Mouse (Mus musculus) liver, postnatal 0 days (tissue): ENCODE results near the gene Unc13a. TPM values are rescaled to one million over a fixed set of nuclear protein-coding genes. Genes with fewer than 3 reads are reported as not detected.
A peak's percentile ranks its signal among the peaks of the same experiment; 100 is the strongest.

Experiments used
- ATAC-seq: fragments of 200-750 bp; cut with Nextera tagmentation; 2 replicates; pipeline ENCODE4 v1.8.0; 2017; ENCODE audit warnings: mild to moderate bottlenecking, moderate library complexity
- DNase-seq: peaks from one replicate; pipeline ENCODE4 v3.0.0-alpha.2; 2016
- H3K27ac ChIP-seq: fragments of 300-500 bp; sonication (generic); 2 replicates; pipeline ENCODE4 v1.5.1; 2014; ENCODE audit warnings: antibody characterized with exemption, moderate library complexity, mild to moderate bottlenecking, low read depth
- H3K27me3 ChIP-seq: fragments of 300-500 bp; sonication (generic); 2 replicates; pipeline ENCODE4 v1.6.1; 2014; ENCODE audit warnings: low read length, control low read depth, mixed read lengths; ENCODE audit not compliant: insufficient read depth
- H3K36me3 ChIP-seq: fragments of 300-500 bp; sonication (generic); replicated peaks from 2 replicates; pipeline ENCODE4 v1.6.1; 2014; ENCODE audit warnings: mild to moderate bottlenecking, control low read depth, low read length, moderate library complexity, mixed read lengths; ENCODE audit not compliant: insufficient read depth
- H3K4me1 ChIP-seq: fragments of 300-500 bp; sonication (generic); 2 replicates; pipeline ENCODE4 v1.6.1; 2014; ENCODE audit warnings: antibody characterized with exemption, mild to moderate bottlenecking, control low read depth; ENCODE audit not compliant: insufficient read depth
- H3K4me2 ChIP-seq: fragments of 300-500 bp; sonication (generic); 2 replicates; pipeline ENCODE4 v1.6.1; 2014; ENCODE audit warnings: low read depth, mild to moderate bottlenecking, low read length, moderate library complexity, mixed read lengths
- H3K4me3 ChIP-seq: fragments of 300-500 bp; sonication (generic); 2 replicates; pipeline ENCODE4 v1.5.1; 2014; ENCODE audit warnings: low read depth, low read length
- H3K9ac ChIP-seq: fragments of 300-500 bp; sonication (generic); replicated peaks from 2 replicates; pipeline ENCODE4 v1.6.1; 2014; ENCODE audit warnings: mild to moderate bottlenecking, moderate library complexity
- H3K9me3 ChIP-seq: fragments of 300-500 bp; sonication (generic); 2 replicates; pipeline ENCODE4 v1.6.1; 2016; ENCODE audit warnings: mild to moderate bottlenecking, control low read depth, low read length, mixed read lengths
- CTCF ChIP-seq: sonication (generic); IDR thresholded peaks from 2 replicates; pipeline ENCODE4 v1.5.1; 2016; ENCODE audit warnings: antibody characterized with exemption, low read depth
- EP300 ChIP-seq: IDR thresholded peaks from 2 replicates; pipeline ENCODE4 v1.6.1; 2016; ENCODE audit warnings: antibody characterized with exemption, low read depth, mild to moderate bottlenecking
- WGBS: fragments of 180-500 bp; shearing (Covaris S2); extraction: QIAGEN DNeasy Blood & Tissue Kit; methylation state at CpG from one replicate; pipeline ENCODE4 v1.1.7; 2014; ENCODE audit not compliant: insufficient replicate concordance; 5-methylcytosine and 5-hydroxymethylcytosine counted together
- polyA plus RNA-seq: library from polyadenylated mRNA; unstranded; fragments of >200 nt; fragmentation: Nextera tagmentation; extraction: Ambion mirVana; gene quantifications from 2 replicates; pipeline ENCODE4 v1.2.1, GENCODE M21; 2015

The Unc13a gene
- polyA plus RNA-seq, 1 experiment from 2014 or later: 0.36 TPM

DNA sequence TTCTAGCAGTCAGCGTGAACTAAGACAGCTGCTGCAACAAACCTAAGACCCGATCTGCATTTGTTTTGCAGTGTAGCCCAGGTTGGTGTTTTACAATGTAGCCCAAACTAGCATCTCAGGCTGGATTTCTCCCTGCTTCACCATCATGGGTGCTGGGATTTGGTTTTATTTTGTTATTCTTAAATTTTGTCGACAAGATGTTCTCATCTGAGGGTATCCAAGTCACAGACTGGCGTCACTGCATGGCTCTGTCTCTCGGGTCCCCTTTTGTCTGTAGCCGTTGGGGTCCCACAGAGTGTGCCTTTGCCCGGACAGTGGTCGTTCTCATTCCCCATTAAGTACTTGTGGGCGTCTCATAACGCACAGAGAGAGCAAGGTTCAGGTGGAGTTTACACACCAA, 13.1 kb upstream of the Unc13a start:
- no peak for TF ChIP-seq CTCF
- TF ChIP-seq EP300: no peak
- DNase-seq (no peak), ATAC-seq (no peak)
- peaks cover 5% of the 10 kb centered on the region; the same call in 1 of the 2 replicates for H3K4me1 ChIP-seq
- H3K36me3 ChIP-seq: no peaks in the 10 kb centered on the region
- WGBS: 71% methylated on average over 10 of the region's 10 CpGs
- H3K27me3 ChIP-seq: peaks cover 69% of the 10 kb centered on the region
- H3K4me2 ChIP-seq: no peak overlapping the region
- no peak overlapping the region for H3K27ac ChIP-seq
- no peaks in the 10 kb centered on the region for H3K9me3 ChIP-seq
- H3K4me3 ChIP-seq: no peak overlapping the region
- H3K9ac ChIP-seq: no peak overlapping the region

DNA sequence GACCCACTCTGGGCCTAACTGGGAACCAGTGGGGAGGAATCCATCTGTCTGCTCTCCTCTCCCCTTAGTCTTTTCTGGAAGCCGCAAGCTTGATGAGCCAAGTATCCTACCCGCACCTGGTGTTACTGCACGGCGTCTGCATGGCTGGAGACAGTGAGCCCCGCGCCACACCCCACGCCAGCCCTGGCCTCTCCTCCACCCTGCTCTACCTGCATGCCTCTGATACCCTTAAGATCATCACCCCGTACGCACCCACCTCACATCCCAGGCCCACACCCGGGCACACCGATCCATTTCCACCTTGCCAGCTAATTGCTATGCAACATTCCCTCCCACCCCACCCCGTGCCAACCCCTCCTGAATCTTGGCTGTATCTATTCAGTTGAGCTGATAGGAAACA, 11.3 kb upstream of the Unc13a start:
- DNase-seq (no peak), ATAC-seq (no peak)
- TF ChIP-seq CTCF: no peak
- no peak for TF ChIP-seq EP300
- WGBS: 82% methylated on average over 12 of the region's 12 CpGs
- H3K4me1 ChIP-seq: peaks cover 8% of the 10 kb centered on the region
- H3K4me3 ChIP-seq: no peak overlapping the region
- no peaks in the 10 kb centered on the region for H3K36me3 ChIP-seq
- H3K9ac ChIP-seq: no peak overlapping the region
- no peak overlapping the region for H3K27ac ChIP-seq
- no peak overlapping the region for H3K4me2 ChIP-seq
- H3K9me3 ChIP-seq: no peaks in the 10 kb centered on the region
- H3K27me3 ChIP-seq: peaks cover 50% of the 10 kb centered on the region

DNA sequence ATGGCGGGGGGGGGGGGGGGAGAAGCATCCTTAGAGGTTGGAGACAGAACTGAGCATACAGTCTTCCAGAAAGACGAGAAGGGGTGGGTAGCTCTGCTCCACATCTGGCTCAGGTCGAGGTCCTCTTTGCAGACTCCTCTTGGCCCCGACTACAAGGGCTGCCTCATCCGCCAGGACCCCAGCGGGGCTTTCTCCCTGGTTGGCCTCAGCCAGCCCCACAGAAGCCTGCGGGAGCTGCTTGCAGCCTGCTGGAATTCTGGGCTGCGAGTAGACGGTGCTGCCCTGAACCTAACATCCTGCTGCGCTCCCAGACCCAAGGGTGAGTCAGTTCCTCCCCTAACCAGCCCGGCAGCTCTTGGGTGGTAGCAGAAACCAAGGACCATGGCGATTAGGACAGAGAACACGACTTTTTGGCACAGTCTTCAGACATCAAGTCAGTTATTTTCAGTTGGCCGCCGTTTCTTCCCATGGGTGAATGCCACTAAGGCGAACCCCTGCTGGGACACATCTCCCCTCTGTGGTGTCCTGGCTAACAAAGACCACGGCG, 9.9 kb upstream of the Unc13a start:
- DNase-seq: no peak
- whole genome bisulfite sequencing: 55% methylated on average over 17 of the region's 18 CpGs
- peaks cover 13% of the 10 kb centered on the region for H3K4me1 ChIP-seq
- no peaks in the 10 kb centered on the region for H3K9me3 ChIP-seq
- no peak overlapping the region for H3K9ac ChIP-seq
- TF ChIP-seq CTCF: no peak
- TF ChIP-seq EP300: no peak
- no peak overlapping the region for H3K4me2 ChIP-seq
- peaks cover 37% of the 10 kb centered on the region; the same call in 1 of the 2 replicates for H3K27me3 ChIP-seq
- H3K36me3 ChIP-seq: no peaks in the 10 kb centered on the region
- no peak overlapping the region for H3K27ac ChIP-seq
- ATAC-seq: no peak
- H3K4me3 ChIP-seq: no peak overlapping the region

DNA sequence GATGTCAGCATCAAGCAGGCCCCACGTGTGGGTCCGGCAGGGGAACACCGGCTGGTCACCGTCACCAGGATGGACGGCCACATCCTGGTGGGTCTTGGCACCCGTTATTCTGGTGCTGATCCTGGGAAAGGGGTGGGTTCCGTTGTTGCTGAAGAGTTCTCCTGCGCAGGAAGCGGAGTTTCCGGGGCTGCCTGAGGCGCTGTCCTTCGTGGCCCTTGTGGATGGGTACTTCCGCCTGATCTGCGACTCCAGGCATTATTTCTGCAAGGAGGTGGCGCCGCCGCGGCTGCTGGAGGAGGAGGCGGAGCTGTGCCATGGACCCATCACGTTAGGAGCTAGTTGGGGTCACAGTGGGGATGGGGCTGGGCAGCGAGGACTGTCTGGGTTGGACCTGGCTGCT, 8.9 kb upstream of the Unc13a start:
- TF ChIP-seq EP300 (0 out of 2 replicates have a peak, but pooled peaks have one; percentile 20), CTCF (no peak)
- Histone ChIP-seq H3K27me3 (peaks cover 28% of the 10 kb centered on the region; the same call in 1 of the 2 replicates), H3K4me3 (no peak overlapping the region), H3K4me1 (peaks cover 18% of the 10 kb centered on the region), H3K36me3 (no peaks in the 10 kb centered on the region), H3K9me3 (no peaks in the 10 kb centered on the region), H3K27ac (no peak overlapping the region), H3K4me2 (no peak overlapping the region), H3K9ac (no peak overlapping the region)
- 75% methylated on average over 21 of the region's 21 CpGs for WGBS
- no peak for DNase-seq
- no peak for ATAC-seq

DNA sequence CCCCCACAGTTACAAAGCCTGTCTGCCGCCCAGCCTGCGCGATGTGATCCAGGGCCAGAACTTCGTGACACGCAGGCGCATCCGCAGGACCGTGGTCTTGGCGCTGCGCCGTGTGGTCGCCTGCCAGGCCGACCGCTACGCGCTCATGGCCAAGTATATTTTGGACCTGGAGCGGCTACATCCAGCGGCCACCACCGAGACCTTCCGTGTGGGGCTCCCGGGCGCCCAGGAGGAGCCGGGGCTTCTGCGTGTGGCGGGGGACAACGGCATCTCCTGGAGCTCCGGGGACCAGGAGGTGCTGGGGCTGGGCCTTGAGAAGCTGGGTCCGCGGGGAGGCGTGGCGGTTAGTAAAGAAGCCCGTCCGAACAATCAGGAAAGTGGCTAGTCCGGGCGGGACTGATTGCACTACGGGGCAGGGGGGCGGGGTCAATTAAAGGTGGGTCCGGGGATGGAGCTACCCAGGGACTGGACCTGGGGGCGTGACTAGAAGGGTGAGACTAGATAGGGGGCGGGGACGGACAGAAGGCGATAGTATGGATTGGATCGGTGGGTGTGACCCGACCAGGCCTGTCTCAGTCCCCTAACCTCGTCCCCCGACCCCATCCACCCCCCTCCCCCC, 8.1 kb upstream of the Unc13a start:
- 63% methylated on average over 44 of the region's 46 CpGs for WGBS

DNA sequence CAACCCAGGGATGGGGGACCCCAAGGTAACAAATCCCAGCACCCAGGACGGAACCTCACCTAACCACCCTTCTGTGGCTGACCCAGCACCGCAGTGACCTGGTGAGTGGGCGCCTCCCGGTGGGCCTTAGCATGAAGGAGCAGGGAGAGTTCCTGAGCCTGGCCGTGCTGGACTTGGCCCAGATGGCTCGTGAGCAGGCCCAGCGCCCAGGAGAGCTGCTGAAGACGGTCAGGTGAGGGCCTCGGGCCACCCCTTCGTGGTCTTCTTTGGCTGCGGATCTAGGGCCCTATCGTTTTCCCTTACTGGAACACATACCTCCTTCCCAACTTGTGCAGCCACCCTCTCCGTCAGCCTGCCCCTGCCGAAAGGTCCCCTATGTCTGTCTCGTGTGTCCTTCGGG, 7.6 kb upstream of the Unc13a start:
- H3K27ac ChIP-seq: no peak overlapping the region
- no peak for DNase-seq
- peak overlapping the region; percentile 47; the same call in 1 of the 2 replicates for H3K4me2 ChIP-seq

More for the DNA sequence above, 8.1 kb upstream of the Unc13a start:
- H3K9me3 ChIP-seq: no peaks in the 10 kb centered on the region
- ATAC-seq: no peak
- peak overlapping the region; percentile 47 for H3K4me2 ChIP-seq
- H3K36me3 ChIP-seq: no peaks in the 10 kb centered on the region
- H3K27ac ChIP-seq: no peak overlapping the region
- no peak for DNase-seq
- H3K4me1 ChIP-seq: peaks cover 18% of the 10 kb centered on the region
- no peak for TF ChIP-seq EP300
- H3K4me3 ChIP-seq: 0 out of 2 replicates have a peak overlapping the region, but pooled peaks have one; percentile 13
- H3K27me3 ChIP-seq: peaks cover 21% of the 10 kb centered on the region; the same call in 1 of the 2 replicates
- H3K9ac ChIP-seq: no peak overlapping the region

More for the DNA sequence above, 7.6 kb upstream of the Unc13a start:
- Histone ChIP-seq H3K4me1 (peaks cover 18% of the 10 kb centered on the region), H3K4me3 (no peak overlapping the region), H3K9me3 (no peaks in the 10 kb centered on the region), H3K36me3 (no peaks in the 10 kb centered on the region), H3K27me3 (peaks cover 17% of the 10 kb centered on the region; the same call in 1 of the 2 replicates), H3K9ac (no peak overlapping the region)
- 65% methylated on average over 16 of the region's 16 CpGs for WGBS
- no peak for ATAC-seq
- no peak for TF ChIP-seq EP300
- no peak for TF ChIP-seq CTCF
